Mouse (Mus musculus) lung, postnatal 0 days (tissue): ENCODE measurements around the gene Pik3cd.

ENCODE experiments used
- CTCF ChIP-seq: IDR thresholded peaks from 2 replicates; pipeline ENCODE4 v1.5.1; 2016; ENCODE audit warnings: antibody characterized with exemption, mild to moderate bottlenecking
- EP300 ChIP-seq: IDR thresholded peaks from 2 replicates; pipeline ENCODE4 v1.6.1; 2016; ENCODE audit warnings: antibody characterized with exemption, mild to moderate bottlenecking, control low read depth

DNA sequence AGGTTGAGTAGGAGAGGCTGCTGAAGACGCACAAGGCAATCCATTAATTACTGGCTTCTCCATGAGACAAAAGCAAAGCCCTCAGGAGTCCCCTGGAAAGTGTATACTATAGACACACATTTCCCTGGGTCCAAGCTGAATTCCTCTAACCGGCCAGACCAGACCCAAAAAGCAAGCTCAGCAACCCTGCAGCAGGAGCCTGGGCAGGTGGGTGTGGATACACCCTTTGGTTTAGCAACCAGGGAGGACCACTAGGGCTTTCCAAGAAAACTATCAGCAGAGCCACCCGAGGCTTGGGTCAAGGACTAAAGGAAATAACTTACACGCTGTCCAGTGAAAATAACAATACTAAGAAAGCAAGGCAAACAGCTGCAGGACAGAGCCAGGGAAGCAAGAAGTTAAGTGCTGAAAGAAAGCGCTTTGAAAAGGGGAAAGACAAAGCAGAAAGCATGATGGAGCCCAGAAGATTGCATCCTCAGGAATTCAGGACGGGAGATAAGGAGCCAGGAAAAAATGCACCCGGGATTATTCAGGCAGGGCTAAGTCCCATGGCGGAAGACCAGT, 27.5 kb downstream of the Pik3cd start:
- TF ChIP-seq EP300: no peak
- no peak for TF ChIP-seq CTCF
